Mouse (Mus musculus) c-Kit-positive CD71-positive TER-119-positive erythroid progenitor cells, embryonic 14.5 days (primary cell): ENCODE measurements around the gene Ryr3.

ENCODE experiments used
- DNase-seq: peaks from one replicate; pipeline ENCODE4 v3.0.0-alpha.2; 2013; ENCODE audit warnings: low spot score

The Ryr3 gene

DNA sequence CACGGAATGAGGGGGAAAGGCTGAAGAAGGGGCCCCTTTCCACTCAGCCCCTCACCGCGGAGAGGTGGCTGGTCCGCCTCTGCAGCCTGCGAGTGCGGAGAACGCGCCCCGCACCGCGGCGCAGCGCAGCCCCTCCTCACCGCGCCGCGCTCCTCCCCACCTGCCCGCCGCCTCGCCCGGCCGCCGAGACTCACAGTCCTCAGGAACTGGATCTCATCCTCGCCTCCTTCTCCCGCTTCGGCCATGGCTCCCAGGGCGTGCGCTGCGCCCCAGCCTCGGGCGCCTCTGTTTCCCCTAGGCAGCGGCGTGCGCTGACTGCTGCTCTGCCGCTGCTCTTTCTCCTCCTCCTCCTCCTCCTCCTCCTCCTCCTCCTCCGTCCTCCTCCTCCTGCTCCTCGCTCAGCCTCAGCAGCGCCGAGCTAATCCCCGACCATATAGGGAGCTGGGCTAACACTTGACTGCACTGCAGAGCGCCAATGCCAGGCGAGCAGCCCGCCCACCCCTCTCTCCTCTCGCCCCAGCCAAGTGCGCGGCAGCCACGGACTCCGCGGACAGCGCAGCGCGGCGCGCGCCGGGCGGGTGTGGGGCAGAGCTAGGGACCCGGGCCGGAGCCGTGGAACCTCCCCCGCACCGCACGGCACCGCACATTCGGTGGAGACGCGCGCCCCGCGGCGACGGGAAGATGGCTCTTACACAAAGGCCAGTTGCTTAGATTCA is at the start of gene Ryr3:
Ryr3 (minus strand) TSS at position 351 of the 716 bp plus-strand sequence.
- no peak for DNase-seq

DNA sequence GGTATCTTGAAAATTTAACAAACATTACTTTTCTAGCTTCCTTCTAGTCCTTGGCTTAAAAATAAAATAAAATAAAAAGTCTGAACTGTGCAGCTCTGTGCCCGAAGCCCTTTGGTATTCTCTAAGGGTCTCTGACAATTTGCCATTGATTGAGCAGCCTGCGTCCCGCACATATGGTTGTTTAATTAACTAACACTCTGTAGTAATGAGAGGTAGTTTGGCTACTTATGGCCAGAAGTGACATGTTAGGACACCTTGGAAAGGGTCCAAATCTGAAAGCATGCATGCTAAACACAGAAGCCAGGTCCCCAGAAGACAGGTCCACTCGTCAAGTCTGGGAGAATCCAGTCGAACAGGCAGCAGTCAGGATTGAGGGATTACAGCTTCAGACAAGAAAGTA is 22.0 kb upstream of the Ryr3 start:
- DNase-seq, result no peak

DNA sequence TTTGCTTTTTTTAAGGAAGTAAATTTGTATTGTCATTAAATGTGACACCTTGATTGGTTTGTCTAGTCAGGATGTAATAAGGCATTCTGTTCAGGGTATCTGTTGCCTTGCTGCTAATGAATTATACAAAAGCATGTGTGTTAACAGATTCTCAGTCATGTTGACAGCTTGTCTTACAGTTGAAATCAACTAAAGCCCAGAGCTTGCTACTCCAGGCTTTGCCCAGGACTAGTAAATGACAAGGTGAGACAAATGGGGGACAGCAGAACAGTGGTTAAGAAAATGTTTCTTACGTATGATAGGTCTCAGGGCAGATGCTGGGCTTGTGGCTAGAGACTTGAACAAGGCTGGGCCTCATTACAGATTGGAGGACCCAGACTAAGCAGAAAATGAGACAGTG is 20.1 kb upstream of the Ryr3 start:
- no peak for DNase-seq

DNA sequence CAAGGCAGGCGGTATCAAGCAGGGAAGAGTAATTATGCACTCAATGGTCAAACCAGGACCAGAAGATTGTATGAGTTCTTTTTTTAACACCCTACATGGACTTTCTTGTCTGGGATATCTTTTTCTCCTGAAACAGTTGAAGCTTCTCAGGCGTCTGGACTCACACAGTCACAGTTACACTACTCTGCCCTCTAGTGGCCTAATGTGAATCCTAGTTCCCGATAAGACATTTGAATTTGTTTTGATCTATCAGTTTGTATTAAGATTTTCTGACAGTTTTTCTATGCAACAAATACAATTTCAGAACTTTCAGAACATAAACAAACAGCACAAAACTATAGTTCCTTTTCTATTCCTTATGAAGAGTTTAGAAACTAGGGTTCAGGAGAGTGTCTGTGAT is 17.7 kb upstream of the Ryr3 start:
- DNase-seq, result peak; percentile 14

DNA sequence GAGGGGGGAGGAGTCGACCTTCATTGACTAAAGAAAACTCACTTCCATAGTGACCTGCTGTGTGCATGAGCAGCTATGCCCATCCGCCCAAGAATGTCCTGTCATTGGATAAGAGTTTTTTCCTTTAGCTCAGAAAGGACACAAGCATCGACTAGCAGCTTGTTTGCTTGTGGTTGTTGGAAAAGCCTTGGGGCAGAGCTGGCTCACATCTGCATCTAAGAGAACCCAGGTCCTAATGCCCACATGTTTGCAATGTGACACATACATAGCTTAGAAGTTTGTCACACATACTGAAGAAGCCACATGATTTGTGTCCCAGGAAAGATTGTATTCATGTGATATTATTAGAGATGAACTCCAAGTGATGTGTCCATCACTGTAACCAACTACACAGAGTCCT is 16.5 kb upstream of the Ryr3 start:
- no peak for DNase-seq

DNA sequence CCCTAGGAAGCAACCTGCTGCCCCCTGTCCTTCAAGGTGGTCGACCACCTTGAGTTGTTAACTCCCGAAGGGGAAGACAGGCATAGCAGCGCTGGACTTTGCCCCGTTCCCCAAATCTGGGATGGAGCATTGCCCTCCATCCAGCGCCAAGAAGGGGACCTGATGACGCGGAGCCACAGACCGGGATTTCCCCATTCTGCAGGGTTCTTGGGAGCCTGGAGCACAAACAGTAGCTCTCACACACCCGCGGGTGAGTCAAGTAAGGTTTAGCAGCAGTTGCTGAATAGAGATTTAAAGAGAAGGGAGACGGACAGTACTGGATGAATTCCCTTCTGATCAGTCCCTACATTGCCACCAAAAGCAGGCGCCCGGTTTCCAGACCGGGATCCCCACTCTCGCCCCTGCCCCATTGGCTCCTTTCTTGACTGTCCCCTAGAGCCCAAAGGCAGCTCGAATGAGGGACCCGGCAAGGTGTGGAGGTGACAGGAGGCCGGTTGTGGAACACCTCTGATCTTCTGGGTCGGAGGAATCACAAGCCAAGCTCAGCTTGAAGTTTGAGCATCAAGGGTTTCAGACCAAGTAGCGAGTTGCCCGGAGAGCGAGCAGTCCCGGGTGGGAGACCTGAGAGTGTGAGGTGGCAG is 671 bp downstream of the Ryr3 start:
- DNase-seq, result no peak

DNA sequence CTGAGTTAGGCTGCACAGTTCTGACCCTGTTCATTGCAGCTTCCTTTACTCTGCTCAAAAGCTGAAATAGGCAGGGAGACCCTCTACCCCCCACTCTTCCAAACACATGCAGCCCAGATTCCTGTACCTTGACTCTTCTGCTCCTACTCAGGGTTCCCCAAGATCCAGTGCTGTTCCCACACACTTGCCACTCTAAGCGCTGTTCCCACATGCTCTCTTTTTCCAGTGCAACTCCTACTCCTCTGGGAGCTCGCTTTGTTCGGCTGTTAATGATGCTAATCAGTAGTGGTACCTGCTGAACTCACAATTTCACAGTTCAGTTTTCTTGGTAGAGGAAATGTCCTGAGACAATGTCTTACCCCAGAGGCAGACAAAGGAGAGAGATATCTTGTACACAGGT is 6.9 kb downstream of the Ryr3 start:
- no peak for DNase-seq

DNA sequence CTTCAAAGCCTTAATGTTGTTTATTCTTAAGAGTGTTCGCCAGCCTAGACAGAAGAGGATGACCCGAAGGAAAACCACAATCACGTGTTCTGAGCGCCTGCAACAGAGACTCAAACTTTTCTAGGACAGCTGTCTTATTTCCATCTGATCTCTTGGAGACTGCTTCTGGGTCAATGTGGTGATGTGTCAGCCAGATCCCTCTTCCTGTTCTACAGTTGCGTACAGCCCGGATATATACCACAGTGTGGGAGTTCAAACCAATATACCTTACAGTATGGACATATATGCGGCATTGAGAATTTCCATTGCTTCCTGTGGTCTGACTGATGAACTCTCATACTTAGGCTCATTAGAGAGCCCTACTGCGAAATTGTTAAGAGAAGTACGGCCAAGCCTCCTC is 7.6 kb downstream of the Ryr3 start:
- no peak for DNase-seq

DNA sequence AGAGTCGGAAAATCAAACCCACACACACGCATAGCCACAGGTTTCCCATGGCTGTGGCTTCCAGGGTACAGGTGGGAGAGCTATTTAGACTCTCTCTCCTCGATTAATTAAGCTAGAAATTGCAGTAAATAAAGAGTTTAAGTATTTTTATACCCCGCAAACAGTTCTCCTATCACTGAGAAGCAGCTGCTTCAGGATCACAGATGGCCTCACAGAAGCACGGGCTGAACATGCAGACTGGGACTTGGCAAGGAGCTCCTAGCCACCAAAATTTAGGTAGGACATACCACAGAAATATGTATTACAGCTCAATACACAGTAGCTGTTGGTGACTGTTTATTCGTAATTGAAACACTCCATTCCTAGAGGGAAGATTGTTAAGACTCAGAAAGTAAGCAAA is 14.0 kb downstream of the Ryr3 start:
- no peak for DNase-seq

DNA sequence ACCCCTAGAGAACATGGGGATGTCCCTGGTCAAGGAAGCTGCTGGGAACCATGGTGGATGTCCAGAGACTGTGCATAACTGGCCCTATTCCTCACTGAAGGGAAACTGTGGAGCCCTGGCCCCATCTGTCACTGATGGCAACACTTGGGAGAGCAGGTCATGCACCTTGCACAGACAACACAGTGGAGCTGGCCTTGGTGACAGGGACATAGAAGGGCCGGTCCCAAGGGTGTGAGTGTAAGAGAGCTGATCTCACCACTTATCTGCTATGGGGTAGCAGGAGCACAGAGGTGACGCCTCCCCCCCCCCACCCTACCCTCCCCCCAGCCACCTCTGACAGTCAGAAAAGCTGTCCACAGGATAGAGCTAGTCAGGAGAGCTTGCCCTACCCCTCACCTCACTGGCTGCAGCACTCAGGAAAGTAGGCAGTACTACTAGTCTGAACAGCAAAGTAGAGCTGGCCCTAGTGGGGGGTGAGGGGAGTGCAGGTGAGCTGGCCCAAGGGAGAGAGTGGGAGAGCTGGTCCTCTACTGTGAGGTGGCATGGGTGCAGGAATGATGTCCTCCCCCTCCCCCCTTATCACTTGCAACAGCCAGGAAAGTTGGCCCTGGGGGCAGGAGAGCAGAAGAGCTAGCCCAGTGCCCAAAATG is 17.7 kb downstream of the Ryr3 start:
- DNase-seq, result no peak

DNA sequence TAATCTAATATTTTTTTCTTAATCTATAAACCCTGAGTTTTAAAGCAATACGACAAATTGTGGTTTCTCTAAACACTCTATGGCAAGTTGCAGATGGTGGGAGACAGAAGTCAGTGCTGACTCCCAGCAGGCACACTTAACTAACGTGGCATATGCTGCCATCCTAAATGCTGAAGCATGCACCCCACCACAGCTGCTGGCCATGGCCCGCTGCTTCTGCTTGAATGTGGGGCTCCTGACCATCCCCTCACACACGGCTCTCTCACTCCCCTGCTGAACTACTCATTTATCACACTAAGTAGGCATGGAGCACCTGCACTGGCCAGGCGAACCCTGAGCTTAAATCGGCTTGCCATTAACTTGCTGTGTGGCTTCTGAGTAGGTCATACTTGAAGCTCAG is 29.7 kb downstream of the Ryr3 start:
- DNase-seq, result no peak

DNA sequence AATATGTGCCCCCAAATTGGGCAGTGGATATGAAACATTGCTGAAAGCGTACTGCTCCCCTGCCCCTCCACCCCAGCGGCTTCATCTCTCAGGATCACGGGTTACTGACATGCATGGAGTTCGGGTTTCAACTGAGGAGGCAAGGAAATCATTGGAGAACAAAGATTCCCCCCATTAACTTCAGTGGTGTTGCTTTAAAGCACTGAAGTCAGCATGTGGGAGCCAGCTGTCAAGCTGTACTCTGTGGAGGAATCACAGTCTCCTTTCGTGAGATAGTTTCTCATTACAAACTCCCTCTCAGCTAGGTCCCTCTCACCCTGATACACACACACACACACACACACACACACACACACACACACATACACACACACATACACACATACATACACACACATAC is 35.2 kb downstream of the Ryr3 start:
- DNase-seq, result no peak

DNA sequence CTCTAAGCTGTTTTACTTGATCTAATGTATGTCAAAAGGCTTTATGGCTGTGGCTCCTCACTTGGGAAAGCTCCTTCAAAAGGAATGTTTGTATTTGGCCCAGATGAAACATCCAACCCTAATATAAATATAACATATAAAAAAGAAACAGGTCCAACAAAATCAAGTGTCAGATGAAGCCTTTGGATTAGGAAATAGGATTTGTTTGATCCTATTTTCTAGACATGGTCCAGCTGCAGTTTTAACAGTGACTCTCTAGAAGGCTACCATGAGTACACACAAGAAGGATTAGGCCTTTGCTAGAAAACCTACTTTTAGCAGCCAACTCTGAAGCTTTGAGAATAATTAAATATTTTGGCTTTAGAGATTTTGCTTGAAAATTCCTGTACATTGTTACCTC is 38.8 kb downstream of the Ryr3 start:
- no peak for DNase-seq

DNA sequence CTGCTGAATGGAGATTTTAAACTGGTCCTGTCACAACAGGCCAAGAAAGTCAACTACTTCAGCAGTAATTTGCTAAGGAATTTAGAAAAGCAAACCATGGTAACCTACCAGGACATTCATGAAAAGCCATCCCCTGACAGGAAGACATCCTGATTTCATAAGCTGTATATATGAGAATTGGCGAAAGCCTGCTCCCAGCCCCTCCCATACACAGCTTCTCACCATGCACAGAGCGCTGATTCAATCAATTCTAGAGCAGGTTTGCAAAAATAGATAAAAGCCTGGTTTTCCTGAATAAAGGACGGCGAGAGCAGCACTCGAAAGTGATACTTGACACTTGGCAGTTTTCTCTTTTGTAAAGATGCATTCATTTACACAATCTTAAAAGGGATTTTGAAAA is 40.6 kb downstream of the Ryr3 start:
- no peak for DNase-seq

DNA sequence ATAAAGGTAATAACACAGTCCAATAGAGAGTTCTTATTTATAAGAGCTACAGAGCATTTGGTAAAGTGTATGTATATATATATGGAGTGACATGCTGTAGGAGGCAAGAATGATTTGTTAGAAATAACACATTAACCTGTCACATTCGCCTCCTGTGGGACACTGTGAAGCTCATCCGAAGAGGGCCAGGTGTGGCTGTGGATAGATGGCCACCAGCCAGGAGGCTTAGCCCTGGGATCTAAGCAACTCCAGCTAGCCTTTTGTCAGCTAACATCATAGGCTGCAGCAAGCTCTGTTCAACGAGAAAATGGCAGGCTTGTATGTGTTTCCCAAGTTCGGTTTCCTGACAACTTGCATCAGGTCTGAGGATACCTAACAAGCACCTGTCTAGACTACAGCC is 48.8 kb downstream of the Ryr3 start:
- no peak for DNase-seq

DNA sequence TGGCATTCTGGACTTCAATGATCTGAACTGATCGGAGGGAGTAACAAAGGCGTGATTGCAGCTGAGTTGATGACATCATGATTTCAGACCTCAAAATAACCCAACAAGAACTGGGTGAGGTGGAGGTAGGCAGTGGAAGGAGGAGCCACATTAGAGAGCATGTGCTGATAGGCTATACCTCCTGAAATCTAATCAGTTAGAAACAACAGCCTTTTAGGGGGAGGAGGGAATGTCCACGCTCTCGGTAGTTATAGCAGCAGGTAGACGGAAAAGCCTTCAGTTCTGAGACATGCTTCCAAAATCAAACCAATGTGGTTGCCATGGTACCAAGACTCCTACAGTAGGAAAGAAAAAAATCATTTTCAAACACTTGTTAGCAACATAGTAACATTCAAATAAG is 55.4 kb downstream of the Ryr3 start:
- DNase-seq, result no peak

DNA sequence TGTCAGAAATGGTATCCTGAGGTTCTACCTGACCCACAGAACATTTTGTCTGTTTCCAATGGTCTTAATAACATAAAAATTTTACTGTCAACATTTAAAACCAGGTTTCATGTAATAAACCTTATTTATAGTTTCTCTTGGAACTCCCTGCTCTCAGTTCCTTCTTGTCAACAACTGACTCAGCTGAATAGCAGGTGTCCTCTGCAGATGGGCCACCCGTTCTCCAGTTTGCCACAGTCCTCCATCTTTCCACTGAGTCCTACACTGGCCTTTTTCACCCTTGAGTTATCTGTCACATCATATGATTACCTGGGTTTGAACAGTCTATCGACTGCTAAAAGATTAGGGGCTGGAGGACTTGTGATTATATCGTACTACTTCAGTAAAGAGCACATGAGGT is 79.1 kb downstream of the Ryr3 start:
- no peak for DNase-seq

DNA sequence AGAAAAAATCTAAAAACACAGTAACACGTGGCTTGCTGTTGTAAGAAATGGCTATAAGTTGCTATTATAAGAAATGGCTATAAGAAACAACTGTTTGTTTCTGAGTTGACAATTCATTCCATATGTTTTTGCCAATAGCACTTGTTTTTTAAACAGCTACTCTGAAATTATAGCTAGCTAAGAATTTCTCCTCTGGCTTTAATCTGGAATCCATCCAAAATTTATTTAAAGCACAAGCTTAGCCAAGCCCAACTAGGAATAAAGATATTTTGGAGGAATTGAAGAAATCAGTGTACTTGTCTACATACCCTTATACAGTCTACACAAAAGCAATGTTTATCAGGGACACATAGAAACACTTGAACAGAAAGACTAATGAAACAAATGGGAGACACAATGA is 93.4 kb downstream of the Ryr3 start:
- no peak for DNase-seq

DNA sequence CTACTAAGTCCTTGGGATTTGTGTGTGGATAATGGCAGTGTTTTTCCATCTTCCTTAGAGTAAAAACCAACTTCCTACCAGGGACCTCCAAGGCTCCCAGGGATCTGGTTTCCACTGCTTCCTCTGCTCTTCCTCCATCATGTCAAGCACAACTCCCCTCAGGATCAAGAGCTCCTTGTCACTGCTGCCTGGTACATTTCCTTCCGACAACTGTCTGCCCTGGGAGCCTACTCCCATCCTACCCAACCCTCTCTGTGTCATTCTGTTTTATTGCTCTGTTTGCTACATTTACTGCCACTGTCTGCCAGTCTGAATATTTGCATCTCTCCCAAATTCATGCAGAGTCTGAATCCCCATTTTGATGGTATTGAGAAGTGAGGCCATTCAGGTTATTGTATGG is 97.8 kb downstream of the Ryr3 start:
- no peak for DNase-seq

DNA sequence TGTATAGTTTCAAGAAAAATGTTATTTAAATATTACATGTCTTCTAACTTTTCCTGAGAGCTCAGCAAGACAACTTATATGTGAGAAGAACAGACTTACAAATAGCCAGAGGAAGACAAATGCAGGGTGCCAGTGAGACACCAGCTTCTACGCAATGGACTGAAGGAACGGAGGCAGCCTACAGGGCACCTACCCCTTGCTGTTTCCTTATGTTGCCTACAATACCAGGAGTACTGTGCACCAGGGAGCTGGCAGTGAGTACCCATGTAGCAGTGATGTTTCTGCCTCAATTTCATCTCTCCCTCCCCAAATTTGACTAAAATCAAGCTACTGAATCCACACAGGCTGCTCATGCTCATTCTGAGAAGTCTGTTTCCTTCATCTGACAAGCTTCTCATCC is 100.1 kb downstream of the Ryr3 start:
- DNase-seq, result no peak

DNA sequence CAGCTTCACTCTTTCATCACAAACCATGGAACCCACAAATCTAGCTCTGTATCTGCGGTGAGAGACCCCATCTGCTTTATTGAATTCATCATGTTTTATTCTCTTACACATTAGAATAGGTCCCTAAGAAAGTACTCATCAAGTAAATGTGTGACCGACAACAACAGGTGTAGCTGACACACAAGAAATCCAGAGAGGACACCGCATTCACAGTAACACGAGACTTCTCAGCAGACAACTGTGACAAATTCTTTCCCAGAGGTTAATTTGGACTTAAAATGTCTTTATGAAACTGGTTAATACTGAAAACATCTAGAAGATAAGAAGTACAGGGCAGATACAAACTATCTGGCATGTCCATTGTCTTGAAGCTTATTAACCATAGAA is 101.0 kb downstream of the Ryr3 start:
- no peak for DNase-seq

DNA sequence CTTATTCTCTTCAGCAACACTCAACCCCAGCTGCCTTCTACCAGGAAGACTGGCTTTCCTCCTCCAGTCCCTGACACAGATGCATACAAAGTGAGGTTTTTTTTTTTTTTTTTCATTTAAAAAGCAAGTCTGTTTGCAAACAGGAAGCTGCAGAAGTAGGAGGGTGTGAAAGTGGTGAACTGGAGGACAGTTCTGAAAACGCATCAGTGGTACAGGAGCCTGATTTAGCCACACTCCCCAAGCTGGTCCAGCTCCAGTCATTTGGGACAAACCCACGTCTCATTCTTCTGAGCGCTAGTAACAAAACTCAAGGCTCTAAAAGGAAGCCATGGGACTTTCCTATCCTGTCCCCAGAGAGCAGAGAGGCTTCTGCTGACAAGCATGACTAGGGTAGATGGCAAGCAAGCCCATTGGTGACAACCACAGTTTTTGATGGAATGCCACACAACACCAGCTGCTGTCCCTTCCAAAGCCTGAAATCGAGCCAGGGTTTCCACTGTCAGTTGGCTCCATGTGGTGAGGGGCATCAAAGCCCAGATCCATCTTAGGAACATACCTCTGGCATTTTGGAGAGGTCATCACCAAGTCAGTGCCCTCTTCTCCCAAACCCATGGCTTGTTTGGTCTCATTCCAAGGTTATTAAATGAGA is 101.5 kb downstream of the Ryr3 start:
- no peak for DNase-seq

DNA sequence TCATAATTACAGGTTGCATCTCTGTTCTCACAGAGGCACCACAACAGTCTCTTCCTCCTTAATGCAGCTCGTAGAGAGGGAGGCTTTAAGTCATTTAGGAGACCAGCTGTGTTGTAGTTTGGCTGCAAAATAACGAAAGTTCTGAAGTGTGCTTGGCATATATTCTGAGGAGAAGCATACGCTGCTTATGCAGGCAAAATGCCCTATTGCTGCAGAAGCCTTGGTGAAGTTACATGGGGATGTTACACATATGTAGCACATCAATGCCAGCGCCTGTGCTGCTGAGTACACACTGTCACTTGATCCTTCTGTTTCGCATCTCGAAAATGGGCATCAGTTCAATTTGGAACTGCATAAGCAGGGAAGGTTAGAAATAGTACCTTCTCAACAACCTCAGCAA is 112.3 kb downstream of the Ryr3 start:
- DNase-seq, result no peak
